Mouse (Mus musculus): Measurements from ENCODE around the gene Aurka. TPM values are rescaled to one million over a fixed set of nuclear protein-coding genes. Genes with fewer than 3 reads are reported as not detected.
A peak's percentile ranks its signal among the peaks of the same experiment; 100 is the strongest.

The Aurka gene
- polyA plus RNA-seq, 1 experiment from 2014 or later = 156 TPM

DNA sequence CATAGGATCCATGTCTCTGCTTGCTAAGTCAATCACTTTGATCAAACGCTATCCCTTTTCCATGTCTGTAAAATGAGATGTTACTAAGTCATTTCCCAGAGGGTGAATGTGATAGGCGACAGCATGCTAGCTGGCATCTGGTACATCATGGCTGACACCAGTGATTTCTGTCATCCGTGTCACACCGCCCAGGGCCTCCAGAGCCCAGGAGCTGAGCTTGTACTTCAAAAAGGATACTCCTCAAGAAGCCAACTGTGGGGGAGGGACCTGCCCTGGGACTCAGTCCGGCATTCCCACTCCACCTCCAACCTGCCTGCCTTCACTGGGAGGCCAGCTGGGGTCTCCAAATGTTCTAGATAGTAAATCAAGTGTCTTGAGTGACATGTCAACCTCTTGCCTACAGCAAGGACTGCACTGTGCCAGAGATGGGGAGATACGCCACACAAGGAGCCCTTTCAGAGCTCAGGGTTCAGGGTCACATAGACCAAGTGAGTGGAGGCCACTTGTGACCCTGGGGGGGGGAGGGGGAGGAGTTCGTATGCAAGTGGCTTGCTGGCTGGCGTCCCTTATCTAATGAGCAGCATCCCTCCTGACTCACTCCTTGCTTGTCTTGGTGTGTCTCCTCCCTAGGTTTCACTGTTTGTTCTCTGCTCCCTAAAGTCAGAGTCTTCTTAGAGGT lies 23.3 kb downstream of the Aurka start:
- Histone ChIP-seq H3K27ac (ENCODE audit: low read depth, low read length) (no peak overlapping the region), H3K9me3 (ENCODE audit: control insufficient read depth, low read length) (no peaks in the 10 kb centered on the region), H3K4me1 (ENCODE audit: control insufficient read depth, insufficient read depth, low read length) (peaks cover 3% of the 10 kb centered on the region; the same call in 1 of the 2 replicates), H3K36me3 (ENCODE audit: control insufficient read depth, insufficient read depth, low read length) (no peaks in the 10 kb centered on the region), H3K27me3 (ENCODE audit: control insufficient read depth, insufficient read depth, low read length) (no peaks in the 10 kb centered on the region), H3K4me3 (ENCODE audit: low read depth, low read length) (peak overlapping the region; percentile 73), H3K9ac (ENCODE audit: low read length) (no peak overlapping the region; the same call in none of the 2 replicates), H3K4me2 (ENCODE audit: low read depth) (peak overlapping the region; percentile 96)
- ATAC-seq (ENCODE audit: insufficient read depth, low FRiP score, low TSS enrichment) = no peak
- 56% methylated on average over 8 of the region's 8 CpGs for WGBS
- no peak for DNase-seq (ENCODE audit: low spot score)

DNA sequence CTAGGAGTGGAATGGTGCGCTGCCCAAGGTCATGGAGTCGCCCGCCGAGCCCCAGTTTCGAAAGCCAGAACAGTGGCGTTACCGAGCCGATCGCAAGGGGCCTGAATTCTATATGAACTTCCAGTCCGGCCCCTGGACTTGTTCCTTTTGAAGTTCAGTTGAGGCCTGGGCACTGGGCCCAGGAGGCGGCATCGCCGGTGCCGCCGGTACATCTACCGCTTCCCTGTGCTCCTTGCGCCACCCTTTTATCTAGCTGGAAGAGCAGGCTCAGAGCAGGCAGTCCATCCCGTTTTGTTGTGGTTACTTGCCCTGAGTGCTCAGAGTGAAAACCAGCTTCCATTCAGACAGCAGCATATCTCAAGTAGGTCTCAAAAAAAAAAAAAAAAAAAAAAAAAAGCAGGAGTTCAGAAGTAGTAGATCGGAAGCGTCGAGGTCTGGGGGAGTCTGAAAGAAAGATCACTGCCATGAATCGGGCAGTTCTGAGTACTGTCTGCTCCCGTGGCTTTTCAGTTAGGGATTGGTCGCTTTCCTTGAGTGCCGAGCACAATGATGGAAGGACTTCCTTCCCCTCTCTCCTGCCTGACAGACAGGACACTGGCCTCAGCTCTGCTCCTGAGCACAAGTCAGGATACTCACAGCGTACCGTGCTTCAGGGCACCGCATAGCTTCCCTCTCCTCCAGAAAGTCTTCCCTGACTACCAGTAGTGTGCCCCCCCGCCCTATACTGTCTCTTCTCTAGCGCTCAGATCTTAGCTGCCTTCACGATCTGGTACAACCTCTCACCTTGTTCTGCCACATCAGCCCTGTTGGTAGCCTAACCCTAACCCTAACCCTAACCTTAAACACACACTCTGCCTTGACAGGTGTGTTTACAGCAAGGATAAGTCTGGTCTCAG lies 24.1 kb downstream of the Aurka start:
- H3K27ac ChIP-seq (ENCODE audit: low read depth, low read length) = no peak overlapping the region
- DNase-seq (ENCODE audit: low spot score) (peak; percentile 38), ATAC-seq (ENCODE audit: insufficient read depth, low FRiP score, low TSS enrichment) (no peak)
- no peaks in the 10 kb centered on the region for H3K27me3 ChIP-seq (ENCODE audit: control insufficient read depth, insufficient read depth, low read length)
- H3K36me3 ChIP-seq (ENCODE audit: control insufficient read depth, insufficient read depth, low read length) = no peaks in the 10 kb centered on the region
- peak overlapping the region; percentile 96 for H3K4me2 ChIP-seq (ENCODE audit: low read depth)
- no peaks in the 10 kb centered on the region for H3K9me3 ChIP-seq (ENCODE audit: control insufficient read depth, low read length)
- H3K9ac ChIP-seq (ENCODE audit: low read length) = peak overlapping the region; percentile 71
- peaks cover 3% of the 10 kb centered on the region; the same call in 1 of the 2 replicates for H3K4me1 ChIP-seq (ENCODE audit: control insufficient read depth, insufficient read depth, low read length)
- H3K4me3 ChIP-seq (ENCODE audit: low read depth, low read length) = peak overlapping the region; percentile 73
- WGBS = 8% methylated on average over 31 of the region's 31 CpGs

DNA sequence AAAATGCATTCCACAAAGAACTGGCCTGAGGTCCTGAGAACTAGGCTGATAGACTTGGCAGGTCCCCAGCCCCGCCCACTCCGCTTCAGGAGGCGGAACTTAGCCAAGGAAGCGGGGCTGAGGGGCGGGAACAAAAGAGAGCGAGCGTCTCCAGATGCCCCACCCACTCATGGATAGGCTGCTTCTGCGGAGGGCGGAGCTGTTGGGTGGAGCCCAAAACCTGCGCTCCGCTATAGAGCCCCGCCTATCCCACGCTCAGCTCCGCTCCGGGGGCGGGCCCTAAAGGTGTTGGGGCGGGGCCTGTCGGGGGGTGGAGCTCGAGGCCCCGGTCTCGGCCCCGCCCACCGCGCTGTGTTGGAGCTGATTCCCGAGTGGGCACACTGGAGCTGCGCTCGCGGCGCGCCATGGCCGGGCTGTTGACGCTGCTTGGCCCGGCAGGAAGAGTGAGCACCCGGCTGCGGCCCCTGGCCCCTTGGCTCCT lies 25.0 kb downstream of the Aurka start, which contains the start of gene Fam210b:
Gene Fam210b (plus strand): TSS at position 308 of the 481 bp plus-strand sequence.
- DNase-seq (ENCODE audit: low spot score) (peak; percentile 97), ATAC-seq (ENCODE audit: insufficient read depth, low FRiP score, low TSS enrichment) (peak; percentile 96)
- H3K36me3 ChIP-seq (ENCODE audit: control insufficient read depth, insufficient read depth, low read length) = no peaks in the 10 kb centered on the region
- H3K27me3 ChIP-seq (ENCODE audit: control insufficient read depth, insufficient read depth, low read length) = no peaks in the 10 kb centered on the region
- H3K27ac ChIP-seq (ENCODE audit: low read depth, low read length) = 0 out of 2 replicates have a peak within 1 kb of the TSS, but pooled peaks have one; percentile 27
- peak within 1 kb of the TSS; percentile 71 for H3K9ac ChIP-seq (ENCODE audit: low read length)
- under 1% methylated on average over 33 of the region's 35 CpGs for WGBS
- no peaks in the 10 kb centered on the region for H3K9me3 ChIP-seq (ENCODE audit: control insufficient read depth, low read length)
- peak within 1 kb of the TSS; percentile 96 for H3K4me2 ChIP-seq (ENCODE audit: low read depth)
- H3K4me3 ChIP-seq (ENCODE audit: low read depth, low read length) = peak within 1 kb of the TSS; percentile 73
- H3K4me1 ChIP-seq (ENCODE audit: control insufficient read depth, insufficient read depth, low read length) = peaks cover 3% of the 10 kb centered on the region; the same call in 1 of the 2 replicates

DNA sequence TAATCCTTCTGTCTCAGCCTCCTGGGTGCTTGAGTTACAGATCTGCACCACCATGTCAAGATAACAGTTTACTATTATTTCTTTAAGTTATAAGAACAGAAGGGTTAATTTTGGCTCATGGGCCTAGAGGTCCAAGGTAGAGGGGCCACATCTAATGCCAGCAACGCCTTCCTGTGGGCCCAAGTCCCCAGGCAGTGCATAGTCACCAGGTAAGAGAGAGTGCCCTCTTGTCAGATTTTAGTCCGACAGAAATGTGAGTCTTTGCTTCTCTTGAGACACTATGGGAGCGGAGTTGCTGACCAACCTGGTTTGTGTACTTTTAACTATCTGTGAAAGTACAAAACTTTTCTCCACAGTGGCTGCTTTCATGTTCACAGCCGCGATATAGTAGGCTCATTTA lies 25.7 kb downstream of the Aurka start:
- no peak overlapping the region for H3K27ac ChIP-seq (ENCODE audit: low read depth, low read length)

DNA sequence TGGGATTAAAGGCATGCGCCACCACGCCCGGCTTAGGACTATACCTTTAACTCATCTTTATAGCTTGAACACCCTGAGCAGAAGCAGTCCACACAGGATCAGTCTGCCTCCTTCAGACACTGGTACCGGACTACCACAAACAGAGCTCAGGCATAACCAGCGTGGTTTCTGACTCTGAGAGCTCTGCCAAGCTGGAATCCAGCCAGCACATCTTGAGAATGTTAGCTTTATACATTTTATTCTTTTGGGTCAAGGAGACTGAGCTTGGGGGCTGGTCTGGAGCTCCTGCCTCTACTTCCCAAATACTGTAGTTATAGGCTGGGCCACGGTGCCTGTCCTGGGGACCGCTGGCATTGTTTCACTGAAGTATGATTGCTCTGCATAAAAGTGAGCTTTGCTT lies 26.6 kb downstream of the Aurka start:
- Histone ChIP-seq H3K4me2 (ENCODE audit: low read depth) (no peak overlapping the region), H3K27ac (ENCODE audit: low read depth, low read length) (no peak overlapping the region), H3K4me3 (ENCODE audit: low read depth, low read length) (no peak overlapping the region), H3K27me3 (ENCODE audit: control insufficient read depth, insufficient read depth, low read length) (no peaks in the 10 kb centered on the region), H3K9me3 (ENCODE audit: control insufficient read depth, low read length) (no peaks in the 10 kb centered on the region), H3K4me1 (ENCODE audit: control insufficient read depth, insufficient read depth, low read length) (peaks cover 3% of the 10 kb centered on the region; the same call in 1 of the 2 replicates), H3K36me3 (ENCODE audit: control insufficient read depth, insufficient read depth, low read length) (no peaks in the 10 kb centered on the region), H3K9ac (ENCODE audit: low read length) (no peak overlapping the region)
- DNase-seq (ENCODE audit: low spot score) (no peak), ATAC-seq (ENCODE audit: insufficient read depth, low FRiP score, low TSS enrichment) (no peak)
- 94% methylated on average over 7 of the region's 7 CpGs for WGBS

More for the DNA sequence above, 25.7 kb downstream of the Aurka start:
- DNase-seq (ENCODE audit: low spot score) (no peak), ATAC-seq (ENCODE audit: insufficient read depth, low FRiP score, low TSS enrichment) (no peak)
- no peaks in the 10 kb centered on the region for H3K36me3 ChIP-seq (ENCODE audit: control insufficient read depth, insufficient read depth, low read length)
- H3K27me3 ChIP-seq (ENCODE audit: control insufficient read depth, insufficient read depth, low read length) = no peaks in the 10 kb centered on the region
- H3K4me2 ChIP-seq (ENCODE audit: low read depth) = peak overlapping the region; percentile 39
- no peak overlapping the region for H3K9ac ChIP-seq (ENCODE audit: low read length)
- peaks cover 3% of the 10 kb centered on the region; the same call in 1 of the 2 replicates for H3K4me1 ChIP-seq (ENCODE audit: control insufficient read depth, insufficient read depth, low read length)
- H3K4me3 ChIP-seq (ENCODE audit: low read depth, low read length) = no peak overlapping the region
- 40% methylated on average over 5 of the region's 5 CpGs for WGBS
- H3K9me3 ChIP-seq (ENCODE audit: control insufficient read depth, low read length) = no peaks in the 10 kb centered on the region

DNA sequence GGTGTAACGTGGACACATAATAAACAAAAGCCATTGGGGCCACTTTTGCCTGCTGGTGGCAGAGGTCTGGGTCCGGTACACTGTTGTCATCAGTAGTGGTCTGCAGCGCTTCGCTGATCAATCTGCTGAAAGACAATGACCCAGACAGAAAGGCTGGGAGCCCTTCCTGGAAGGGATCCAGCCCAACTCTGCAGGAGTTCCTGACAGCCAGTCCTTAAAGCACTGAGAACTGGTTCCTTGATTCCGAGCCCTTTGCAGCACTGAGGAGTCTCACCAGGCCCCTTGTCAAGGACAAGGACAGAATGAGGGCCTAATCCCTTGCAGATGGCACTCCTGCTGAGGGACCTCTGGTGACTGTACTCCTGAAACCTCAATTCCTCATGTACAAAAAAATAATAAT lies 28.7 kb downstream of the Aurka start:
- Histone ChIP-seq H3K4me2 (ENCODE audit: low read depth) (no peak overlapping the region), H3K4me1 (ENCODE audit: control insufficient read depth, insufficient read depth, low read length) (peaks cover 3% of the 10 kb centered on the region; the same call in 1 of the 2 replicates), H3K9me3 (ENCODE audit: control insufficient read depth, low read length) (no peaks in the 10 kb centered on the region), H3K27me3 (ENCODE audit: control insufficient read depth, insufficient read depth, low read length) (no peaks in the 10 kb centered on the region), H3K9ac (ENCODE audit: low read length) (no peak overlapping the region), H3K27ac (ENCODE audit: low read depth, low read length) (no peak overlapping the region), H3K36me3 (ENCODE audit: control insufficient read depth, insufficient read depth, low read length) (no peaks in the 10 kb centered on the region), H3K4me3 (ENCODE audit: low read depth, low read length) (no peak overlapping the region)
- ATAC-seq (ENCODE audit: insufficient read depth, low FRiP score, low TSS enrichment) (no peak), DNase-seq (ENCODE audit: low spot score) (no peak)
- 47% methylated on average over 5 of the region's 5 CpGs for WGBS

DNA sequence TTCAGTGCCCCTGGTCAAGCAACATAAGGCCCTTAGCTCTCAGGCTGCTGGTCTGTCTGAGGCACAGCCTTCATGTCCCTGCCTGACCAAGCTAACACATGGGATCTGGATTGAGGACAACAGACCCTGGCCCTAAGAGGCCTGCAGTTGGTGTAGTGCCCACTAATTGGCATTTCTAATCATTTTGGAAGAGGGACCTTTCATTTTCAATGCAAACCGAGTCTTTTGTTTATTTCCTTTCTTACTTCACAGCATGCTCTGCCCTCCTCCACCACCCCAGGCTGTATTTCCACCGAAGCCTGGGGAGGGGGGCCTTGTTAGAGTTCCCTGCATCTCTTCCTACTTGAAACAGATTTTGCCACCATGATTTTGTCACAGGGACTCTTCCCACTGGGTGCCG lies 29.4 kb downstream of the Aurka start:
- H3K4me3 ChIP-seq (ENCODE audit: low read depth, low read length) = no peak overlapping the region
- no peak overlapping the region for H3K9ac ChIP-seq (ENCODE audit: low read length)
- no peaks in the 10 kb centered on the region for H3K27me3 ChIP-seq (ENCODE audit: control insufficient read depth, insufficient read depth, low read length)
- no peak for DNase-seq (ENCODE audit: low spot score)
- ATAC-seq (ENCODE audit: insufficient read depth, low FRiP score, low TSS enrichment) = no peak
- H3K36me3 ChIP-seq (ENCODE audit: control insufficient read depth, insufficient read depth, low read length) = no peaks in the 10 kb centered on the region
- no peak overlapping the region for H3K27ac ChIP-seq (ENCODE audit: low read depth, low read length)
- no peak overlapping the region for H3K4me2 ChIP-seq (ENCODE audit: low read depth)
- no peaks in the 10 kb centered on the region for H3K9me3 ChIP-seq (ENCODE audit: control insufficient read depth, low read length)
- 40% methylated on average over 3 of the region's 3 CpGs for WGBS
- no peaks in the 10 kb centered on the region for H3K4me1 ChIP-seq (ENCODE audit: control insufficient read depth, insufficient read depth, low read length)

DNA sequence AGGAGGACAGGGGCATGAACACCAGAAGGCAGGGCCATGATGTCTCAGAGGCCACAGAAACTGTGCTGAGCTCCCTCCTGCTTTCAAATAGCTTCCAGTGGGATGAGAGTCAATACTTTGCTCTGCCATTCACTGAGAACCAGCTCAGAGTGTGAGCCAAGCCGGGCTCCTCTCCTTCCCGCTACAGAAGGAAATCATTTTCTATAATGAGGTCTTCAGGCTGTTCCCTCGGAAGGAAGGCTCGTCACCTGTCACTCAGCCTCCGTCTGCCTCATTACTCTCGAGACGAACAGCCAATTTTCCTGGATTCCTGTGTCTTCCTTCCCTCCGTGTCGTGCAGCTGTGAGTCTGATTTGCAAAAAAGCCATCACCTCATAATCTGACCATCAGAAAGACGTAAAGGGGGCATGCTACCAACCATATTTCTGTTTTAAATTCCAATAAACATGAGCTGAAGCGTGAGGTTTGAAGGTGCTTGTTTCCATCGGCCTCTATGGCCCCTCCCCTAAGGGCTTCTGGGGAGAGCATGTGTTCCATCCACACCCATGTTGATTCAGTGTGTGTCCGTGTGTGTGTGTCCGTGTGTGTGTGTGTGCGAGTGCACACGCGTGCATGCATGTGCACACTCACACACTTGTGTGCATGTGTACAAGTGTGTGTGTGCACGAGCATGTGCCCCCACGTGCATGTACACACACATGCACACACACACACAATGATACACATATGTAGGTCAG lies 32.0 kb downstream of the Aurka start:
- WGBS = 82% methylated on average over 19 of the region's 19 CpGs
- H3K9ac ChIP-seq (ENCODE audit: low read length) = no peak overlapping the region
- H3K4me1 ChIP-seq (ENCODE audit: control insufficient read depth, insufficient read depth, low read length) = no peaks in the 10 kb centered on the region
- DNase-seq (ENCODE audit: low spot score) = no peak
- no peaks in the 10 kb centered on the region for H3K9me3 ChIP-seq (ENCODE audit: control insufficient read depth, low read length)
- no peak overlapping the region for H3K4me2 ChIP-seq (ENCODE audit: low read depth)
- H3K36me3 ChIP-seq (ENCODE audit: control insufficient read depth, insufficient read depth, low read length) = no peaks in the 10 kb centered on the region
- H3K4me3 ChIP-seq (ENCODE audit: low read depth, low read length) = no peak overlapping the region
- no peak overlapping the region for H3K27ac ChIP-seq (ENCODE audit: low read depth, low read length)
- no peaks in the 10 kb centered on the region for H3K27me3 ChIP-seq (ENCODE audit: control insufficient read depth, insufficient read depth, low read length)
- no peak for ATAC-seq (ENCODE audit: insufficient read depth, low FRiP score, low TSS enrichment)

Data from neural tube, embryonic 11.5 days (tissue).